Mouse (Mus musculus) liver, postnatal 0 days (tissue): ENCODE results near the gene Tmem260.

Experiments
- CTCF ChIP-seq: sonication (generic); IDR thresholded peaks from 2 replicates; pipeline ENCODE4 v1.5.1; 2016; ENCODE audit warnings: antibody characterized with exemption, low read depth
- EP300 ChIP-seq: IDR thresholded peaks from 2 replicates; pipeline ENCODE4 v1.6.1; 2016; ENCODE audit warnings: antibody characterized with exemption, low read depth, mild to moderate bottlenecking

- no peak for TF ChIP-seq CTCF
- TF ChIP-seq EP300: no peak
Observed at GRCm38 (mm10) chr14:48504566-48504950, 58.6 kb downstream of the Tmem260 start.
